Mouse (Mus musculus): ENCODE measurements at regions not wholly inside any gene's neighbourhood (a gene's known extent, or its start where the extent isn't known, plus 50 kb on each side); places are given as distances from the start of the nearest gene placed in this dataset.

DNA sequence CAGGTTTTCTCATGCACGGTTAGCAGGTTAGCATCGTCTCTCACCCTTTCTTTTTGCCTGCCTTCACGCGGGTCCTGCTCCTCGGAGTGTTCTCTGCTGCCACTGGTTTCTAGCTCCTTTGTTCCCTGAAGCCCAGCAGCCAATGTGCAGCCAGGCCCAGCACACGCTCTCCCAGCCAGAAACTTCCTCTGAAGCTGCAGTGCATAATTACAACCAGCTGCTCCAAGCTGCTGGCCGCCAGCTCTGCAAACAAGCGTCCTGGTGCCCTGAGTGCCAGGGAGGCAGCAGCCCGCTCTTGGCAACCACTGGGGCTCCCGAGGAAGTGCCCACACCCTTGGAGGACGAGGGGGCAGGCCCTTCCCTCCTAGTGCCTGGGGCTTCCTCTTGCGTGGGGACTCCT is 74.8 kb upstream of the Maml3 start:
- H3K4me1 ChIP-seq (ENCODE audit: control insufficient read depth, insufficient read depth, low read length), result peaks cover 23% of the 10 kb centered on the region
- 2% methylated on average over 12 of the region's 12 CpGs for WGBS
- peak overlapping the region; percentile 9; the same call in 1 of the 2 replicates for H3K4me3 ChIP-seq (ENCODE audit: low read depth, low read length)
- no peaks in the 10 kb centered on the region for H3K27me3 ChIP-seq (ENCODE audit: control insufficient read depth, insufficient read depth, low read depth, low read length)
- no peaks in the 10 kb centered on the region for H3K36me3 ChIP-seq (ENCODE audit: control insufficient read depth, insufficient read depth, low read length)
- H3K9ac ChIP-seq (ENCODE audit: low read depth, low read length), result peak overlapping the region; percentile 53
- no peaks in the 10 kb centered on the region for H3K9me3 ChIP-seq (replicated peaks; ENCODE audit: control insufficient read depth, low read length, poor library complexity, severe bottlenecking)
- peak overlapping the region; percentile 43 for H3K4me2 ChIP-seq (ENCODE audit: low read length)
- peak; percentile 86 for ATAC-seq
- H3K27ac ChIP-seq (ENCODE audit: low read length), result peak overlapping the region; percentile 86

- H3K36me3 ChIP-seq (ENCODE audit: control insufficient read depth, insufficient read depth, low read length), result no peaks in the 10 kb centered on the region
- WGBS, result 19% methylated on average over 8 of the region's 8 CpGs
- peak overlapping the region; percentile 43; the same call in 1 of the 2 replicates for H3K4me2 ChIP-seq (ENCODE audit: low read length)
- H3K9me3 ChIP-seq (replicated peaks; ENCODE audit: control insufficient read depth, low read length, poor library complexity, severe bottlenecking), result no peaks in the 10 kb centered on the region
- no peak overlapping the region for H3K9ac ChIP-seq (ENCODE audit: low read depth, low read length)
- peak overlapping the region; percentile 86 for H3K27ac ChIP-seq (ENCODE audit: low read length)
- no peak overlapping the region for H3K4me3 ChIP-seq (ENCODE audit: low read depth, low read length)
- H3K4me1 ChIP-seq (ENCODE audit: control insufficient read depth, insufficient read depth, low read length), result peaks cover 23% of the 10 kb centered on the region
- 0 out of 2 replicates have a peak, but pooled peaks have one; percentile 29 for ATAC-seq
- H3K27me3 ChIP-seq (ENCODE audit: control insufficient read depth, insufficient read depth, low read depth, low read length), result no peaks in the 10 kb centered on the region
Observed at GRCm38 (mm10) chr3:52180306-52180705, 75.4 kb upstream of the Maml3 start.

GRCm38 (mm10) chr3:52180785-52181184 is 75.9 kb upstream of the Maml3 start:
- Histone ChIP-seq H3K4me3 (ENCODE audit: low read depth, low read length) (no peak overlapping the region), H3K27ac (ENCODE audit: low read length) (peak overlapping the region; percentile 86), H3K4me2 (ENCODE audit: low read length) (no peak overlapping the region), H3K9ac (ENCODE audit: low read depth, low read length) (no peak overlapping the region), H3K27me3 (ENCODE audit: control insufficient read depth, insufficient read depth, low read depth, low read length) (no peaks in the 10 kb centered on the region), H3K4me1 (ENCODE audit: control insufficient read depth, insufficient read depth, low read length) (peaks cover 23% of the 10 kb centered on the region), H3K36me3 (ENCODE audit: control insufficient read depth, insufficient read depth, low read length) (no peaks in the 10 kb centered on the region), H3K9me3 (replicated peaks; ENCODE audit: control insufficient read depth, low read length, poor library complexity, severe bottlenecking) (no peaks in the 10 kb centered on the region)
- no peak; the same call in 1 of the 2 replicates for ATAC-seq
- WGBS, result 28% methylated on average over 10 of the region's 10 CpGs

DNA sequence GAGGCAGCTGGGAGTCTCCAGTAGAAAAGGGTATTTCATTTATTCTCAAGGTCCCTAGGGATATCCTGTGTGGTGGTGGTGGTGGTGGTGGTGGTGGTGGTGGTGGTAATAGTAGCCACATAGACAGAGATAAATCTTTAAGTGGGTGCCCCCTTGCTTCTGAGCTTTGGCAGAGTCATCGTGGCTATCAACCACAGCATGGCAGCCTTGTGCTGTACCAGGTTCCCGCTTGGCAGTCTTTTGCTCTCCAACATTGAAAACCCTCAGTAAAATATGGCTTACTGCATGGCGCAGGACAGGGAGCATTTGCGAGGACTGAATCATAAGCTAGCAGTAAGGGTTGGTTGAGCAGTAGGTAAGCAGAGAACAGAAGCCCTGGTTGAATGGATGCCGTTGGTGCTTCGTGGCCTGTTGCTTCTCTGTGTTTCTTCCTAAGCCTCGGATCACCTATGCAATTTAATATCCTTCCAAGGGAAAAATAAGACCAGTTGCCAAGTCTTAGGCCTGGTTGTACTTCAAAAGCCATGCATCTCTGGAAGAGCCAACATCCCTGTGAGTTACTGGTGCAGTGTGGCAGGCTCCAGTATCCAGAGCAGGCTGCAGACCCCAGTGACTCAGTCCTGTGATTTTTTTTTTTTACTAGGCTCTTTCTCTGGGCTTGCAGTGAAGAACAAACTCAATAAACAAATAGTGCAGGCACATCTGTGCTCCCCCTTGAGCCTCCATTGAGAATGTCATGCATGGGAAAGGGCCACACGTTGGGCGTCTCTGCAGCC is 76.6 kb upstream of the Maml3 start:
- H3K4me3 ChIP-seq (ENCODE audit: low read depth, low read length), result no peak overlapping the region
- no peaks in the 10 kb centered on the region for H3K27me3 ChIP-seq (ENCODE audit: control insufficient read depth, insufficient read depth, low read depth, low read length)
- H3K9ac ChIP-seq (ENCODE audit: low read depth, low read length), result no peak overlapping the region
- H3K4me2 ChIP-seq (ENCODE audit: low read length), result no peak overlapping the region
- peaks cover 23% of the 10 kb centered on the region for H3K4me1 ChIP-seq (ENCODE audit: control insufficient read depth, insufficient read depth, low read length)
- H3K36me3 ChIP-seq (ENCODE audit: control insufficient read depth, insufficient read depth, low read length), result no peaks in the 10 kb centered on the region
- H3K9me3 ChIP-seq (replicated peaks; ENCODE audit: control insufficient read depth, low read length, poor library complexity, severe bottlenecking), result no peaks in the 10 kb centered on the region
- whole genome bisulfite sequencing, result 89% methylated on average over 9 of the region's 9 CpGs
- no peak for ATAC-seq
- no peak overlapping the region for H3K27ac ChIP-seq (ENCODE audit: low read length)

DNA sequence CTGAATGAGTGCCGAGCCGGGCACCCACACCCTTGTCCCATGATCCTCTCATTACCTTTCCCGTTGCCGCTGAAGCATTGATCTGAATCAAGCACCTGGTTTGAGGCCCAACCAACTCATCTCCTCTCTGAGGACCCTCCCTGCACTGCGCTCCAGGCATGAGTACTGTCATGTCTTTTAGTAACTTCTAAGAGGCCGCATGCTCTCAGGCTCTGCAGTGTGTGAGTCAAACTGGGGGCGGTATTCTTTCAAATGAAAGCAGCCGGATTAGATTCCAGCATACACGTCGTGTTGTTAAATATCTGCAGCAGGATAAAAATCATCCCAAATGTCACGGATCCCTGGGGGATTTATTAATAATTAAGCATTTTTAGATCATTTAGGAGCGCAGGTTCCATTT is 79.4 kb upstream of the Maml3 start:
- no peaks in the 10 kb centered on the region for H3K9me3 ChIP-seq (replicated peaks; ENCODE audit: control insufficient read depth, low read length, poor library complexity, severe bottlenecking)
- H3K9ac ChIP-seq (ENCODE audit: low read depth, low read length), result no peak overlapping the region
- no peak overlapping the region for H3K4me2 ChIP-seq (ENCODE audit: low read length)
- no peak overlapping the region for H3K27ac ChIP-seq (ENCODE audit: low read length)
- no peaks in the 10 kb centered on the region for H3K27me3 ChIP-seq (ENCODE audit: control insufficient read depth, insufficient read depth, low read depth, low read length)
- no peak for ATAC-seq
- H3K4me1 ChIP-seq (ENCODE audit: control insufficient read depth, insufficient read depth, low read length), result peaks cover 18% of the 10 kb centered on the region
- no peaks in the 10 kb centered on the region for H3K36me3 ChIP-seq (ENCODE audit: control insufficient read depth, insufficient read depth, low read length)
- 60% methylated on average over 12 of the region's 12 CpGs for WGBS
- H3K4me3 ChIP-seq (ENCODE audit: low read depth, low read length), result no peak overlapping the region

GRCm38 (mm10) chr3:52185351-52185750 is 80.5 kb upstream of the Maml3 start:
- no peak for ATAC-seq
- no peaks in the 10 kb centered on the region for H3K36me3 ChIP-seq (ENCODE audit: control insufficient read depth, insufficient read depth, low read length)
- no peak overlapping the region for H3K4me2 ChIP-seq (ENCODE audit: low read length)
- H3K4me3 ChIP-seq (ENCODE audit: low read depth, low read length), result no peak overlapping the region
- H3K4me1 ChIP-seq (ENCODE audit: control insufficient read depth, insufficient read depth, low read length), result peaks cover 7% of the 10 kb centered on the region
- H3K27me3 ChIP-seq (ENCODE audit: control insufficient read depth, insufficient read depth, low read depth, low read length), result no peaks in the 10 kb centered on the region
- WGBS, result 10% methylated on average over 2 of the region's 2 CpGs
- H3K9ac ChIP-seq (ENCODE audit: low read depth, low read length), result no peak overlapping the region
- H3K9me3 ChIP-seq (replicated peaks; ENCODE audit: control insufficient read depth, low read length, poor library complexity, severe bottlenecking), result no peaks in the 10 kb centered on the region
- H3K27ac ChIP-seq (ENCODE audit: low read length), result no peak overlapping the region

DNA sequence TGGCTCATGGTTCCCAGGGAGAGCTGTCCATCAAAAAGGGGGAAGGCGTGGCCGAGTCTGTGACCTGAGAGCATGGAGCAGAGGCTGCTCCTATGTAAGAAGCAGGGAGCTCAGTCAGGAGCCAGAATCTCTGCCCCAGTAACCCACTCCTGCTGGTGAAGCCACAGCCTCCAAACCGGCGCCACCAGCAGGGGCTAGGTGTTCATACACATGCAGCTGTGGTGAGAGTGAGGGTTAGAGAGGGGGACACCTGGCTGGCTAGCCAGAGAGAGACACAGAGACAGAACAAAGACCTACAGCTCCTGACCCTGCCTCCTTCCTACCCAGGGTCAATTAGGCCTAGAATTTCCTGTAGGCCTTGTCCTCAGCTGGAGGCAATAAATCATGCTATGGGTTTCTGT is 80.7 kb upstream of the Foxo1 start:
- H3K4me2 ChIP-seq (ENCODE audit: low read length), result no peak overlapping the region
- ATAC-seq, result no peak
- 0 out of 2 replicates have a peak, but pooled peaks cover 3% of the 10 kb centered on the region for H3K4me1 ChIP-seq (ENCODE audit: control insufficient read depth, insufficient read depth, low read length)
- no peak overlapping the region for H3K27ac ChIP-seq (ENCODE audit: low read length)
- no peaks in the 10 kb centered on the region for H3K36me3 ChIP-seq (ENCODE audit: control insufficient read depth, insufficient read depth, low read length)
- H3K9me3 ChIP-seq (replicated peaks; ENCODE audit: control insufficient read depth, low read length, poor library complexity, severe bottlenecking), result no peaks in the 10 kb centered on the region
- WGBS, result 46% methylated on average over 4 of the region's 4 CpGs
- no peak overlapping the region for H3K9ac ChIP-seq (ENCODE audit: low read depth, low read length)
- no peaks in the 10 kb centered on the region for H3K27me3 ChIP-seq (ENCODE audit: control insufficient read depth, insufficient read depth, low read depth, low read length)
- no peak overlapping the region for H3K4me3 ChIP-seq (ENCODE audit: low read depth, low read length)

- no peak overlapping the region for H3K4me2 ChIP-seq (ENCODE audit: low read length)
- no peaks in the 10 kb centered on the region for H3K9me3 ChIP-seq (replicated peaks; ENCODE audit: control insufficient read depth, low read length, poor library complexity, severe bottlenecking)
- H3K9ac ChIP-seq (ENCODE audit: low read depth, low read length), result no peak overlapping the region
- H3K36me3 ChIP-seq (ENCODE audit: control insufficient read depth, insufficient read depth, low read length), result no peaks in the 10 kb centered on the region
- H3K27ac ChIP-seq (ENCODE audit: low read length), result no peak overlapping the region
- WGBS, result 87% methylated on average over 6 of the region's 6 CpGs
- H3K27me3 ChIP-seq (ENCODE audit: control insufficient read depth, insufficient read depth, low read depth, low read length), result no peaks in the 10 kb centered on the region
- ATAC-seq, result no peak
- no peak overlapping the region for H3K4me3 ChIP-seq (ENCODE audit: low read depth, low read length)
- 0 out of 2 replicates have a peak, but pooled peaks cover 3% of the 10 kb centered on the region for H3K4me1 ChIP-seq (ENCODE audit: control insufficient read depth, insufficient read depth, low read length)
Observed at GRCm38 (mm10) chr3:52188303-52188702, 79.8 kb upstream of the Foxo1 start.

GRCm38 (mm10) chr3:52189016-52189415 is 79.1 kb upstream of the Foxo1 start:
- no peak for ATAC-seq
- no peaks in the 10 kb centered on the region for H3K27me3 ChIP-seq (ENCODE audit: control insufficient read depth, insufficient read depth, low read depth, low read length)
- no peaks in the 10 kb centered on the region for H3K36me3 ChIP-seq (ENCODE audit: control insufficient read depth, insufficient read depth, low read length)
- no peak overlapping the region for H3K27ac ChIP-seq (ENCODE audit: low read length)
- no peak overlapping the region for H3K9ac ChIP-seq (ENCODE audit: low read depth, low read length)
- H3K4me2 ChIP-seq (ENCODE audit: low read length), result no peak overlapping the region
- H3K4me3 ChIP-seq (ENCODE audit: low read depth, low read length), result no peak overlapping the region
- 95% methylated on average over 6 of the region's 6 CpGs for WGBS
- no peaks in the 10 kb centered on the region for H3K9me3 ChIP-seq (replicated peaks; ENCODE audit: control insufficient read depth, low read length, poor library complexity, severe bottlenecking)
- H3K4me1 ChIP-seq (ENCODE audit: control insufficient read depth, insufficient read depth, low read length), result 0 out of 2 replicates have a peak, but pooled peaks cover 3% of the 10 kb centered on the region

Measured in midbrain, embryonic 16.5 days (tissue).